Mouse (Mus musculus) C2C12 (cell line): ENCODE data around the gene Csgalnact2.

Source experiments
- CEBPB ChIP-seq: IDR thresholded peaks from one replicate; pipeline ENCODE4 v1.6.1; 2011; ENCODE audit warnings: low read depth, mild to moderate bottlenecking, control low read depth, moderate library complexity
- CTCF ChIP-seq: IDR thresholded peaks from one replicate; pipeline ENCODE4 v1.5.1; 2011; ENCODE audit not compliant: control insufficient read depth, insufficient read depth, insufficient read length
- FOSL1 ChIP-seq: IDR thresholded peaks from one replicate; pipeline ENCODE4 v1.8.0; 2011; ENCODE audit warnings: mild to moderate bottlenecking, low read length; ENCODE audit not compliant: poor library complexity, insufficient read depth, severe bottlenecking
- MAX ChIP-seq: IDR thresholded peaks from one replicate; pipeline ENCODE4 v1.6.1; 2011; ENCODE audit warnings: mild to moderate bottlenecking, control low read depth
- MYOD1 ChIP-seq: IDR thresholded peaks from one replicate; pipeline ENCODE4 v1.6.1; 2011; ENCODE audit warnings: low read depth; ENCODE audit not compliant: control insufficient read depth, insufficient read length
- MYOG ChIP-seq: IDR thresholded peaks from one replicate; pipeline ENCODE4 v1.6.1; 2011; ENCODE audit not compliant: control insufficient read depth, insufficient read length; ENCODE audit errors: extremely low read depth
- USF1 ChIP-seq: IDR thresholded peaks from one replicate; pipeline ENCODE4 v1.6.1; 2011; ENCODE audit warnings: low read depth, mild to moderate bottlenecking, control low read depth, moderate library complexity

DNA sequence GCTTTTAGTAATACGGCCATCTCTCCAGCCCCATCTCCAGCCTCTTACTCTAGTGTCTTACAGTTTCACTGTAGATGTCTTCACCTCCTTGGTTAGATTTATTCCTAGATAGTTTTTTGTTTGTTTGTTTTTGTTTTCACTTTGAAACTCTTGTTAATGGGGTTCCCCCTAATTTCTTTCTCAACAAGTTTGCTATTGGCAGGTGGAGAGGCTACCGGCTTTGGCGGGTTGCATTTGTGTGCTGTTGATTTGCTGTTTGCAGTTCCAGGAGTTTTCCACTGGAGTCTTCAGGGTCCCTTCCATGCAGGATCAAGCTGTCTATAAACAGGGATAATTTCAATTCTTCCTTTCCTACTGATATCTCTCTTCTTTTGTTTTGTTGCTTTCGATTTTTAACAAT is 77.7 kb downstream of the Csgalnact2 start:
- TF ChIP-seq CTCF = no peak
- no peak for TF ChIP-seq MAX
- no peak for TF ChIP-seq CEBPB
- TF ChIP-seq MYOG = no peak
- TF ChIP-seq USF1 = no peak
- TF ChIP-seq MYOD1 = no peak
- no peak for TF ChIP-seq FOSL1
